Comparison of ENCODE assay signal across 14 mouse cellular contexts in genomic region chr6:18697536-18697935, GRCm38 (mm10).
"Had no signal": no experiment of that assay in that cellular context is flagged by ENCODE, and none has a peak within 500 bp of the region (broad histone marks: within the 10 kb centered on the region; RNA-seq: fewer than 3 reads in every experiment).

No protein-coding gene starts in this region.

- ATAC-seq: liver, embryonic 12.5 days; midbrain, embryonic 13.5 days; midbrain, embryonic 15.5 days had no signal

- H3K36me3 ChIP-seq: liver, embryonic 12.5 days; midbrain, embryonic 13.5 days; midbrain, embryonic 15.5 days; neural tube, embryonic 12.5 days; stomach, embryonic 15.5 days had no signal

- H3K4me2 ChIP-seq: liver, embryonic 12.5 days; midbrain, embryonic 11.5 days; midbrain, embryonic 13.5 days; midbrain, embryonic 15.5 days; neural tube, embryonic 12.5 days; stomach, embryonic 15.5 days had no signal

- DNase-seq: right cerebral cortex, postnatal 14 days; thymus, adult 2 months; thymus, postnatal 25 days; thymus, postnatal 4 days had no signal

- H3K4me3 ChIP-seq: liver, embryonic 12.5 days; megakaryocyte, embryonic 14.5 days; midbrain, embryonic 13.5 days; midbrain, embryonic 15.5 days; neural tube, embryonic 12.5 days; stomach, embryonic 15.5 days had no signal

- H3K4me1 ChIP-seq: liver, embryonic 12.5 days; megakaryocyte, embryonic 14.5 days; neural tube, embryonic 12.5 days; stomach, embryonic 15.5 days had no signal

- H3K27ac ChIP-seq: liver, embryonic 12.5 days; liver, embryonic 14.5 days; macrophage; midbrain, embryonic 13.5 days; midbrain, embryonic 15.5 days; neural tube, embryonic 12.5 days; stomach, embryonic 15.5 days; stomach, postnatal 0 days had no signal

- H3K9ac ChIP-seq: liver, embryonic 12.5 days; liver, embryonic 14.5 days; midbrain, embryonic 13.5 days; midbrain, embryonic 15.5 days; neural tube, embryonic 12.5 days; stomach, embryonic 15.5 days had no signal

- H3K9me3 ChIP-seq: liver, embryonic 12.5 days; megakaryocyte, embryonic 14.5 days; midbrain, embryonic 13.5 days; midbrain, embryonic 15.5 days; neural tube, embryonic 12.5 days; stomach, embryonic 15.5 days had no signal

- H3K27me3 ChIP-seq: liver, embryonic 12.5 days; megakaryocyte, embryonic 14.5 days; midbrain, embryonic 13.5 days; midbrain, embryonic 15.5 days; neural tube, embryonic 12.5 days; stomach, embryonic 15.5 days had no signal
